Mouse (Mus musculus) large intestine, adult 2 months (tissue): Measurements from ENCODE around the gene Glrx5. TPM values are rescaled to one million over a fixed set of nuclear protein-coding genes. Genes with fewer than 3 reads are reported as not detected.

ENCODE experiments used
- DNase-seq: peaks from one replicate; pipeline ENCODE4 v3.0.0-alpha.2; 2012; ENCODE audit warnings: low read depth, low spot score
- WGBS: fragments of 180-500 bp; shearing (Covaris S2); methylation state at CpG from one replicate; pipeline ENCODE4 v1.1.7; 2018; 5-methylcytosine and 5-hydroxymethylcytosine counted together
- polyA plus RNA-seq: library from polyadenylated mRNA; depleted of rRNA; stranded (reverse); fragments of >200 nt; gene quantifications from 2 replicates; pipeline ENCODE4 v1.2.3, GENCODE M21; 2012

Glrx5 gene
- polyA plus RNA-seq, 1 experiment = 62.2 TPM

- WGBS = 75% methylated on average over 10 of the region's 10 CpGs
- no peak for DNase-seq
These were observed 6.4 kb upstream of the Glrx5 start for GRCm38 (mm10) chr12:105025947-105026586.

GRCm38 (mm10) chr12:105027323-105027991 is 5.0 kb upstream of the Glrx5 start:
- 29% methylated on average over 15 of the region's 15 CpGs for WGBS
- no peak for DNase-seq

- DNase-seq = no peak
- 84% methylated on average over 9 of the region's 9 CpGs for WGBS
These were observed 2.6 kb upstream of the Glrx5 start for GRCm38 (mm10) chr12:105029890-105030289.

GRCm38 (mm10) chr12:105031081-105032058 is 1.1 kb upstream of the Glrx5 start:
- WGBS = 6% methylated on average over 37 of the region's 37 CpGs
- DNase-seq = no peak

GRCm38 (mm10) chr12:105032832-105033775 is 616 bp downstream of the Glrx5 start:
- no peak for DNase-seq
- 2% methylated on average over 45 of the region's 45 CpGs for WGBS

GRCm38 (mm10) chr12:105034130-105034769 is 1.8 kb downstream of the Glrx5 start:
- no peak for DNase-seq
- WGBS = 66% methylated on average over 14 of the region's 14 CpGs

- 71% methylated on average over 11 of the region's 11 CpGs for WGBS
These were observed 5.7 kb downstream of the Glrx5 start for GRCm38 (mm10) chr12:105038211-105038610.

GRCm38 (mm10) chr12:105038918-105039317 is 6.4 kb downstream of the Glrx5 start:
- DNase-seq = no peak
- WGBS = 23% methylated on average over 7 of the region's 7 CpGs

More at GRCm38 (mm10) chr12:105038211-105038610, 5.7 kb downstream of the Glrx5 start:
- no peak for DNase-seq

GRCm38 (mm10) chr12:105039578-105040289 is 7.2 kb downstream of the Glrx5 start:
- no peak for DNase-seq
- 57% methylated on average over 12 of the region's 12 CpGs for WGBS

- DNase-seq = no peak
- WGBS = 96% methylated on average over 7 of the region's 7 CpGs
These were observed 8.5 kb downstream of the Glrx5 start for GRCm38 (mm10) chr12:105040950-105041349.

- WGBS = 91% methylated on average over 5 of the region's 5 CpGs
- no peak for DNase-seq
These were observed 10.6 kb downstream of the Glrx5 start for GRCm38 (mm10) chr12:105043081-105043480.

GRCm38 (mm10) chr12:105044775-105045174 is 12.3 kb downstream of the Glrx5 start:
- DNase-seq = no peak
- 86% methylated on average over 9 of the region's 9 CpGs for WGBS

- no peak for DNase-seq
- WGBS = 59% methylated on average over 17 of the region's 17 CpGs
These were observed 15.9 kb downstream of the Glrx5 start for GRCm38 (mm10) chr12:105048301-105048863.

GRCm38 (mm10) chr12:105049813-105050212 is 17.3 kb downstream of the Glrx5 start:
- 83% methylated on average over 12 of the region's 12 CpGs for WGBS
- DNase-seq = no peak

GRCm38 (mm10) chr12:105050898-105051297 is 18.4 kb downstream of the Glrx5 start:
- DNase-seq = no peak
- WGBS = 14% methylated on average over 4 of the region's 4 CpGs

- WGBS = 90% methylated on average over 15 of the region's 15 CpGs
- DNase-seq = no peak
These were observed 21.6 kb downstream of the Glrx5 start for GRCm38 (mm10) chr12:105054041-105054440.

- WGBS = 82% methylated on average over 6 of the region's 6 CpGs
- DNase-seq = no peak
These were observed 22.8 kb downstream of the Glrx5 start for GRCm38 (mm10) chr12:105055308-105055707.

- DNase-seq = no peak
- whole genome bisulfite sequencing = 76% methylated on average over 2 of the region's 2 CpGs
These were observed 27.5 kb downstream of the Glrx5 start for GRCm38 (mm10) chr12:105060006-105060405.
